Mouse (Mus musculus) kidney, embryonic 15.5 days (tissue): Measurements from ENCODE around the gene Gucd1. TPM values are rescaled to one million over a fixed set of nuclear protein-coding genes. Genes with fewer than 3 reads are reported as not detected.
"Not testable (repeated sequence)": the region's sequence is repeated elsewhere in the genome, so short reads cannot be mapped to it uniquely, and the experiment has no call there.

Experiments used
- ATAC-seq: fragments of 200-750 bp; cut with Nextera tagmentation; replicated peaks from 2 replicates; pipeline ENCODE4 v1.8.0; 2017; ENCODE audit warnings: moderate TSS enrichment; ENCODE audit not compliant: low FRiP score
- H3K27ac ChIP-seq: fragments of 300-500 bp; sonication (generic); 2 replicates; pipeline ENCODE4 v1.5.1; 2015; ENCODE audit warnings: mild to moderate bottlenecking, inconsistent platforms
- H3K27me3 ChIP-seq: fragments of 300-500 bp; sonication (generic); 2 replicates; pipeline ENCODE4 v1.6.1; 2015; ENCODE audit warnings: inconsistent platforms
- H3K36me3 ChIP-seq: fragments of 300-500 bp; sonication (generic); 2 replicates; pipeline ENCODE4 v1.6.1; 2015; ENCODE audit warnings: inconsistent platforms
- H3K4me1 ChIP-seq: fragments of 300-500 bp; sonication (generic); 2 replicates; pipeline ENCODE4 v1.6.1; 2015; ENCODE audit warnings: inconsistent platforms
- H3K4me2 ChIP-seq: fragments of 300-500 bp; sonication (generic); 2 replicates; pipeline ENCODE4 v1.6.1; 2015; ENCODE audit warnings: moderate library complexity, mild to moderate bottlenecking, inconsistent platforms
- H3K4me3 ChIP-seq: fragments of 300-500 bp; sonication (generic); replicated peaks from 2 replicates; pipeline ENCODE4 v1.5.1; 2015; ENCODE audit warnings: mild to moderate bottlenecking, inconsistent platforms
- H3K9ac ChIP-seq: fragments of 300-500 bp; sonication (generic); 2 replicates; pipeline ENCODE4 v1.6.1; 2015; ENCODE audit warnings: mild to moderate bottlenecking, inconsistent platforms
- H3K9me3 ChIP-seq: fragments of 300-500 bp; sonication (generic); replicated peaks from 2 replicates; pipeline ENCODE4 v1.6.1; 2016; ENCODE audit warnings: inconsistent platforms
- WGBS: fragments of 180-500 bp; shearing (Covaris S2); methylation state at CpG from one replicate; pipeline ENCODE4 v1.1.7; 2015; ENCODE audit warnings: mixed read lengths; 5-methylcytosine and 5-hydroxymethylcytosine counted together
- polyA plus RNA-seq: library from polyadenylated mRNA; unstranded; fragments of >200 nt; fragmentation: Nextera tagmentation; extraction: Ambion mirVana; gene quantifications from 2 replicates; pipeline ENCODE4 v1.2.1, GENCODE M21; 2015

The Gucd1 gene
- polyA plus RNA-seq, 1 experiment from 2014 or later, result 46.0 TPM

GRCm38 (mm10) chr10:75390156-75390555 lies 127.6 kb downstream of the Gucd1 start:
- H3K36me3 ChIP-seq, result no peaks in the 10 kb centered on the region
- H3K4me2 ChIP-seq, result no peak overlapping the region
- no peaks in the 10 kb centered on the region for H3K9me3 ChIP-seq
- H3K9ac ChIP-seq, result no peak overlapping the region
- ATAC-seq, result no peak
- H3K27ac ChIP-seq, result no peak overlapping the region
- WGBS, result 87% methylated on average over 2 of the region's 2 CpGs
- no peaks in the 10 kb centered on the region for H3K4me1 ChIP-seq
- no peak overlapping the region for H3K4me3 ChIP-seq
- H3K27me3 ChIP-seq, result no peaks in the 10 kb centered on the region

DNA sequence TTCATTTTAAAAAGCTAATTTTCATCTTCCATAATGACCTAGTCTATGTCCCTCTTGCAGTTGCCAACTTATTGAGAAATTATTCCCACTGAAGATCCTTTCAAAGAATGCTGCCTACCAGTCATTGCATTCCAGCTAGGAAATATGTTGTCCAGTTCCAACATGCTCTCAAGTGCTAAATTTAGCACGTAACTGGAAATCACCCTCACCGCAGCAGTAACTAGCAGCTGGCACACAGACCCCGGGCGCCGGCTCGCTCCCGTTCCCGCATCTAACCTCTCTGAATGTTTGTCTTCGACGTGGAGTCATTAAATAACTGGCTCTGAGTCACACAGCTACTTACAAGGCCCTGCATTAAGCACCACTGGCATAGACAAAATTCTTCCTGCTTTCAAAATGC lies 139.1 kb downstream of the Gucd1 start:
- no peaks in the 10 kb centered on the region for H3K36me3 ChIP-seq
- H3K27me3 ChIP-seq, result no peaks in the 10 kb centered on the region
- H3K4me3 ChIP-seq, result no peak overlapping the region
- H3K9me3 ChIP-seq, result no peaks in the 10 kb centered on the region
- H3K9ac ChIP-seq, result no peak overlapping the region
- H3K4me2 ChIP-seq, result no peak overlapping the region
- H3K27ac ChIP-seq, result no peak overlapping the region
- no peak for ATAC-seq
- no peaks in the 10 kb centered on the region for H3K4me1 ChIP-seq
- WGBS, result 61% methylated on average over 10 of the region's 10 CpGs

- not testable (repeated sequence) for H3K4me1 ChIP-seq, H3K4me2 ChIP-seq, H3K9me3 ChIP-seq, H3K36me3 ChIP-seq, H3K4me3 ChIP-seq, H3K27ac ChIP-seq, H3K27me3 ChIP-seq, H3K9ac ChIP-seq
- WGBS, result 67% methylated on average over 15 of the region's 19 CpGs
- peak; percentile 49; the same call in 1 of the 2 replicates for ATAC-seq
Measured at GRCm38 (mm10) chr10:75373655-75374351, 144.0 kb downstream of the Gucd1 start.

- Histone ChIP-seq H3K4me3 (peak overlapping the region; percentile 28), H3K9ac (no peak overlapping the region), H3K4me2 (peak overlapping the region; percentile 38), H3K27ac (peak overlapping the region; percentile 82; the same call in 1 of the 2 replicates), H3K27me3 (no peaks in the 10 kb centered on the region), H3K4me1 (peaks cover 13% of the 10 kb centered on the region), H3K36me3 (no peaks in the 10 kb centered on the region), H3K9me3 (no peaks in the 10 kb centered on the region)
- 43% methylated on average over 6 of the region's 6 CpGs for WGBS
- ATAC-seq, result no peak
Measured at GRCm38 (mm10) chr10:75365231-75365633, 152.5 kb downstream of the Gucd1 start.

GRCm38 (mm10) chr10:75364796-75365195 lies 153.0 kb downstream of the Gucd1 start:
- Histone ChIP-seq H3K27ac (peak overlapping the region; percentile 82), H3K27me3 (no peaks in the 10 kb centered on the region), H3K4me1 (peaks cover 13% of the 10 kb centered on the region), H3K36me3 (no peaks in the 10 kb centered on the region), H3K4me3 (no peak overlapping the region), H3K9ac (no peak overlapping the region), H3K9me3 (no peaks in the 10 kb centered on the region), H3K4me2 (peak overlapping the region; percentile 38; the same call in 1 of the 2 replicates)
- WGBS, result 71% methylated on average over 9 of the region's 9 CpGs
- ATAC-seq, result no peak

DNA sequence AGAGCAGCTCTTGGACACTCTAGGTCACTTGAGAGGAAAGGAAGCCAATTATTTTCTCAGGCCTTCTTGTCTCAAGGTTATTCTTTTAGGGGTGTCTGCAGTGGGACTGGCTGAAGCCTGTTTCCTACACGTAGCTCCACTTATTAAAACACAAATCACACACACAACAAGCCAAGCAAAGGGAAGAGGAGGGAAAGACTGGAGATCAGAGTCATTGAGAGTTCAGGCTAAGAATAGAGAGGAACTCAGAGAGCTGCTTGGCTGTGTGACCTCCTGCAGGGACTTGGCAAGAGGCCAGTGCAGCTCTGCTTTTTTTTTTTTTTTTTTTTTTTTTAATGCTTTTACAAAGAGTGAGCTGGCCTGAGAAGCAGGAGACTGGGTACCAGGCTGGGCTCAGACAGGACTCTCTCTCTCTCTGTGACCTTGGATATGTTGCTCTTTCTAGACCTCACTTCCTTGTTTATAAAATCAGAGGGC lies 153.5 kb downstream of the Gucd1 start:
- H3K4me2 ChIP-seq, H3K9ac ChIP-seq, H3K36me3 ChIP-seq, H3K4me3 ChIP-seq, H3K9me3 ChIP-seq, H3K27me3 ChIP-seq: not testable (repeated sequence)
- peak; percentile 82 for ATAC-seq
- H3K27ac ChIP-seq, result peak overlapping the region; percentile 82
- peaks cover 13% of the 10 kb centered on the region for H3K4me1 ChIP-seq
- WGBS, result 29% methylated on average over 1 of the region's 1 CpGs

GRCm38 (mm10) chr10:75355341-75355740 lies 162.4 kb downstream of the Gucd1 start:
- Histone ChIP-seq H3K27me3 (no peaks in the 10 kb centered on the region), H3K36me3 (no peaks in the 10 kb centered on the region), H3K9me3 (no peaks in the 10 kb centered on the region), H3K27ac (no peak overlapping the region), H3K9ac (no peak overlapping the region), H3K4me2 (no peak overlapping the region), H3K4me1 (no peaks in the 10 kb centered on the region), H3K4me3 (no peak overlapping the region)
- 83% methylated on average over 4 of the region's 4 CpGs for WGBS
- no peak for ATAC-seq

- H3K9me3 ChIP-seq, H3K9ac ChIP-seq, ATAC-seq, H3K27me3 ChIP-seq, H3K4me2 ChIP-seq, H3K36me3 ChIP-seq, H3K4me1 ChIP-seq, H3K4me3 ChIP-seq, H3K27ac ChIP-seq: not testable (repeated sequence)
- WGBS, result 66% methylated on average over 9 of the region's 9 CpGs
Measured at GRCm38 (mm10) chr10:75353838-75354241, 163.9 kb downstream of the Gucd1 start.

GRCm38 (mm10) chr10:75352541-75352940 lies 165.2 kb downstream of the Gucd1 start:
- no peaks in the 10 kb centered on the region for H3K27me3 ChIP-seq
- 95% methylated on average over 12 of the region's 12 CpGs for WGBS

GRCm38 (mm10) chr10:75350564-75350963 lies 167.2 kb downstream of the Gucd1 start:
- Histone ChIP-seq H3K27me3 (no peaks in the 10 kb centered on the region), H3K4me2 (no peak overlapping the region), H3K27ac (no peak overlapping the region), H3K4me1 (no peaks in the 10 kb centered on the region), H3K4me3 (no peak overlapping the region), H3K9ac (no peak overlapping the region), H3K36me3 (no peaks in the 10 kb centered on the region), H3K9me3 (no peaks in the 10 kb centered on the region)
- no peak for ATAC-seq
- WGBS, result 78% methylated on average over 5 of the region's 5 CpGs

More at GRCm38 (mm10) chr10:75352541-75352940, 165.2 kb downstream of the Gucd1 start:
- H3K4me1 ChIP-seq, result no peaks in the 10 kb centered on the region
- no peak overlapping the region for H3K4me2 ChIP-seq
- no peak for ATAC-seq
- no peaks in the 10 kb centered on the region for H3K36me3 ChIP-seq
- H3K4me3 ChIP-seq, result no peak overlapping the region
- H3K9ac ChIP-seq, result no peak overlapping the region
- H3K9me3 ChIP-seq, result no peaks in the 10 kb centered on the region
- H3K27ac ChIP-seq, result no peak overlapping the region

- Histone ChIP-seq H3K27ac (no peak overlapping the region), H3K4me2 (no peak overlapping the region), H3K9me3 (no peaks in the 10 kb centered on the region), H3K4me1 (no peaks in the 10 kb centered on the region), H3K9ac (no peak overlapping the region), H3K4me3 (no peak overlapping the region), H3K27me3 (peaks cover 3% of the 10 kb centered on the region; the same call in 1 of the 2 replicates), H3K36me3 (no peaks in the 10 kb centered on the region)
- no peak for ATAC-seq
- 64% methylated on average over 2 of the region's 2 CpGs for WGBS
Measured at GRCm38 (mm10) chr10:75345265-75345664, 172.5 kb downstream of the Gucd1 start.

DNA sequence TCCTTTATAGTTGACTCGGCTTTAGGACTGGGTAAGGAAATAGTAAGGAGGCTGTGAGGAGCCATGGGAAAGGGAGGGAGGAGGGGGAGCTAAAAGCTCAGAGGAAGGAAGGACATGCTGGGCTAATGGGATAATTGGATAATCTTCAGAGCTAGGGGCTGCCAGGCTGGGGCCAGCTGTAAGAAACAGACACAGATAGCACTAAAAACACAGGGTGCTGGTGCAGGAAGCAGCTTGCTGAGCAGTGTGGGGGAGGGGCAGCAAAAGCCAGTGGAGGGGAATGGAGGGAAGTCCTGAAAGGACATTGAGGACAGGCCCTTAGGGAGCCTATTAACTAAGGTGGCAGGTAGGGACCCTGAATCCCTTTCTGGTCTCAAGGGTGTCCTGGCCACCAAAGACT lies 173.2 kb downstream of the Gucd1 start:
- not testable (repeated sequence) for ATAC-seq, H3K4me1 ChIP-seq, H3K4me3 ChIP-seq, H3K9ac ChIP-seq, H3K27ac ChIP-seq, H3K36me3 ChIP-seq, H3K4me2 ChIP-seq, H3K9me3 ChIP-seq, H3K27me3 ChIP-seq
- 58% methylated on average over 1 of the region's 1 CpGs for WGBS

GRCm38 (mm10) chr10:75341936-75342335 lies 175.8 kb downstream of the Gucd1 start:
- Histone ChIP-seq H3K36me3 (no peaks in the 10 kb centered on the region), H3K4me3 (no peak overlapping the region), H3K9ac (no peak overlapping the region), H3K4me1 (0 out of 2 replicates have a peak, but pooled peaks cover 2% of the 10 kb centered on the region), H3K4me2 (no peak overlapping the region), H3K27me3 (peaks cover 3% of the 10 kb centered on the region; the same call in 1 of the 2 replicates), H3K27ac (no peak overlapping the region), H3K9me3 (no peaks in the 10 kb centered on the region)
- 37% methylated on average over 8 of the region's 8 CpGs for WGBS
- no peak for ATAC-seq
